Mouse (Mus musculus): ENCODE results near the gene Slc7a11. TPM values are rescaled to one million over a fixed set of nuclear protein-coding genes. Genes with fewer than 3 reads are reported as not detected.

Gene Slc7a11
- polyA plus RNA-seq, 1 experiment from 2014 or later, result 2.8 TPM

DNA sequence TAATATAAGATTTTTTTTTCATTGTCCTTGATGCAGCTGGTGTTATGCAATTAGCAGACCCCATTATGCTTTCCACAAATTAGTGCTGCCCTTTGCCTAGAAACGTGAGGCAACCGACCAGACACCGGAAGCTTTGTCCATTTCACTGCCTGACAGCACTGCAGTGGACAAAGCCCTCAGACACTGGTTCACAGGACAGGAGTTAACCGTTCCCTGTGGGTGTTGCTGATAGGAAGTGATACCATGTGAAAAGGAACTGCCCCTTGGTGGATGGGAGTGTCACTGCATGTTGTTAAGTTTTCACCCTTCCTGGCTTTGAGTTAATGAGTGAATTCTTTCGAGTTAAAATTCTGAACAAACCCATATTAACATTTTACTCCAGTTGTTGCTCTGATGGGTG, 60.7 kb downstream of the Slc7a11 start:
- no peak for ATAC-seq

DNA sequence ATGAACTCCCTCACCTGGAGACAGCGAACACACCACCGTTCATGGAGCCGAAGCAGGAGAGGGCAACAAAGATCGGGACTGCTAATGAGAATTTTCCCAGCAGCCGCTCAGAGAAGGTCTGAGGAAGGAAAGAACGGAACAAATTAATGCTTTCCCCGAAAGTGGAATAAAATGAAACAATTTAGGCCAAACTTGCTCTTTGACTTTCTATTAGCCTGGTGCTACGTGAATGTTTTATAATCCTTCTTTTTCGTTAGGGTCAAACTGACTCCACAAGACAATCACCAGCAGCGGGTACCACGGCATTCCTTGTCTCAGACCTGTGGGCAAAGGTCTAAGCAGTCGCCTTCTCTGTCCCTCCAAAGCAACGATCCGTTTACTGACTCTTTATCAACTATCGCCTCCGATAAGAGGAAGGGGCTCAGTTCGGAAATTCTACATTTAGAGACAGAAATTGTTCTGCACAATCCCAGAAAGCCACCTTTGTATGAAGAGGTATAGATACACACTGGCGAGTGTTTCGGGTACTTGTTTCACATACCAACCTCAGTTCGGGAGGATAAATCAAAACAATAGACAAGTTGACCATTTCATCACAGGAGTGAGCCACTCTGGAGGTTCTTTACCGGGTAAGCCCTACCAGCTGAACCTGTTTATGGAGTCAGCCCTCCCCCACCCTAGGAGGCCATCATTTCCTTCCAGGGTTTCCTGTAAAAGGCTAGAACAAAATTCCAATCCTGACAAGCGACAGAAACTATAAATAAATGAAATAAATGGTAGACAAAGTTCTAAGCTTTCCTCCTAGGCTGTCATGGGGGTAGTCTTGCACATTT, 61.3 kb downstream of the Slc7a11 start:
- WGBS, result 23% methylated on average over 22 of the region's 22 CpGs
- H3K9ac ChIP-seq (replicated peaks; ENCODE audit: low read depth, low read length), result no peak overlapping the region
- H3K4me3 ChIP-seq (replicated peaks; ENCODE audit: low read length), result peak overlapping the region; percentile 37
- H3K27me3 ChIP-seq (replicated peaks; ENCODE audit: control insufficient read depth, insufficient read depth, low read length), result no peaks in the 10 kb centered on the region
- H3K9me3 ChIP-seq (ENCODE audit: control insufficient read depth, low read length), result no peaks in the 10 kb centered on the region
- H3K27ac ChIP-seq (ENCODE audit: low read length), result no peak overlapping the region
- H3K4me1 ChIP-seq (replicated peaks; ENCODE audit: control insufficient read depth, insufficient read depth, low read length), result no peaks in the 10 kb centered on the region; the same call in 1 of the 2 replicates
- peak overlapping the region; percentile 49 for H3K4me2 ChIP-seq (ENCODE audit: low read length)
- H3K36me3 ChIP-seq (ENCODE audit: control insufficient read depth, insufficient read depth), result no peaks in the 10 kb centered on the region
- peak; percentile 70 for ATAC-seq

More for the DNA sequence above, 60.7 kb downstream of the Slc7a11 start:
- no peaks in the 10 kb centered on the region; the same call in 1 of the 2 replicates for H3K4me1 ChIP-seq (replicated peaks; ENCODE audit: control insufficient read depth, insufficient read depth, low read length)
- no peaks in the 10 kb centered on the region for H3K27me3 ChIP-seq (replicated peaks; ENCODE audit: control insufficient read depth, insufficient read depth, low read length)
- H3K4me2 ChIP-seq (ENCODE audit: low read length), result no peak overlapping the region
- no peak overlapping the region for H3K9ac ChIP-seq (replicated peaks; ENCODE audit: low read depth, low read length)
- 12% methylated on average over 5 of the region's 5 CpGs for WGBS
- H3K36me3 ChIP-seq (ENCODE audit: control insufficient read depth, insufficient read depth), result no peaks in the 10 kb centered on the region
- H3K4me3 ChIP-seq (replicated peaks; ENCODE audit: low read length), result no peak overlapping the region
- no peak overlapping the region for H3K27ac ChIP-seq (ENCODE audit: low read length)
- no peaks in the 10 kb centered on the region for H3K9me3 ChIP-seq (ENCODE audit: control insufficient read depth, low read length)

DNA sequence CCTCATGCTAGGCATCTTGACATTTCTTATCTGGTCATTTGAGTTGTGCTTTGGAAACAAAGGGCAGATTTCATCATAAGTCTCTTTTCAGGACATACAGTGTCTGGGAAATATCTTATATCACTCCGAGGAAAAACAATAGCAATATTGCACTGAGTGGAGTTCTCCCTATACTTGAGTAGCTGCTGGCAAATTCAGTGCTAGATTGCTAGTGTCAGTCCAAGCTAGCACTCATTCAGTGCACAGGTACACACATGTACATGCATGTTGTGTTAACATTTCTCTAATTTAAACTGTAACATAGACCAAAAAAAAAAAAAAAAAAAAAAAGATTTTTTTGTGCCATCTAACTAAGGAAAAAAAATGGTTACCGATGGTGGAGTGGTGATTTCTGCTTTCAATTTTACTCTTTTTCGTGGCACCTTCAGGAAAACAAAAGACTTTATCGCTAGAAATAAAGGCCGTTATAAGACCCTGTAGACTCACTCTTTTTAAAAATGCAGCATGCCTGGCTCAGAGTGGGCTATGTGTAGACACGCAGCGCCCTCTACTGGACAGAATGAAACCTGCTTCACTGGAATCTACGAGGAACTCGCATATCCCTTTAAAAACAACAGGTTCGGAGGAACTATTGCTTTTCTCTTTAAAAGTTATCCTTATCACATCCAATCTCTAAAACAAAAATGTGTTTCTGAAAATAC, 62.1 kb downstream of the Slc7a11 start:
- Histone ChIP-seq H3K27ac (ENCODE audit: low read length) (no peak overlapping the region), H3K9me3 (ENCODE audit: control insufficient read depth, low read length) (no peaks in the 10 kb centered on the region), H3K4me2 (ENCODE audit: low read length) (peak overlapping the region; percentile 49), H3K36me3 (ENCODE audit: control insufficient read depth, insufficient read depth) (no peaks in the 10 kb centered on the region), H3K4me3 (replicated peaks; ENCODE audit: low read length) (peak overlapping the region; percentile 37), H3K27me3 (replicated peaks; ENCODE audit: control insufficient read depth, insufficient read depth, low read length) (no peaks in the 10 kb centered on the region), H3K9ac (replicated peaks; ENCODE audit: low read depth, low read length) (no peak overlapping the region), H3K4me1 (replicated peaks; ENCODE audit: control insufficient read depth, insufficient read depth, low read length) (no peaks in the 10 kb centered on the region; the same call in 1 of the 2 replicates)
- 16% methylated on average over 10 of the region's 10 CpGs for WGBS
- ATAC-seq, result peak; percentile 92

DNA sequence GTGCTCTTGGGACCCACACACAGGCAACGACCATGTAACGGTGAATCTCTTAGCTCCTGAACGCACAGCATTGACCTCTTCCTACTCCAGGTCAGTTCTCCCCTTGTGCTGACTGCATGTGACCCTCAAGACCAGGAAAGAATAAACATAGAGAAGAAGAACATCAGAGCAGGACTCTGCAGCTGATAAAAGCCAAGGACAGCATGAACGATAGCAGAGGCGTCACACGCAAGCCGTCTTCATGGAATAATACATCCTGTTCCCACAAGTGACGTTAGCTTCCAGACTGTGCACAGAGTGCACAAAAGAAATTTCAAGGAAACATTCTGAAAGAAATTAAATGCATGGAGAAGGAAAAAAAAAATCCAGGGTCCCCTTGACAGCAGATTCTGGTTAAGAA, 63.5 kb downstream of the Slc7a11 start:
- Histone ChIP-seq H3K9me3 (ENCODE audit: control insufficient read depth, low read length) (no peaks in the 10 kb centered on the region), H3K4me2 (ENCODE audit: low read length) (no peak overlapping the region), H3K4me1 (replicated peaks; ENCODE audit: control insufficient read depth, insufficient read depth, low read length) (no peaks in the 10 kb centered on the region; the same call in 1 of the 2 replicates), H3K27me3 (replicated peaks; ENCODE audit: control insufficient read depth, insufficient read depth, low read length) (no peaks in the 10 kb centered on the region), H3K9ac (replicated peaks; ENCODE audit: low read depth, low read length) (no peak overlapping the region), H3K4me3 (replicated peaks; ENCODE audit: low read length) (no peak overlapping the region), H3K36me3 (ENCODE audit: control insufficient read depth, insufficient read depth) (no peaks in the 10 kb centered on the region), H3K27ac (ENCODE audit: low read length) (no peak overlapping the region)
- no peak for ATAC-seq
- 90% methylated on average over 8 of the region's 8 CpGs for WGBS

DNA sequence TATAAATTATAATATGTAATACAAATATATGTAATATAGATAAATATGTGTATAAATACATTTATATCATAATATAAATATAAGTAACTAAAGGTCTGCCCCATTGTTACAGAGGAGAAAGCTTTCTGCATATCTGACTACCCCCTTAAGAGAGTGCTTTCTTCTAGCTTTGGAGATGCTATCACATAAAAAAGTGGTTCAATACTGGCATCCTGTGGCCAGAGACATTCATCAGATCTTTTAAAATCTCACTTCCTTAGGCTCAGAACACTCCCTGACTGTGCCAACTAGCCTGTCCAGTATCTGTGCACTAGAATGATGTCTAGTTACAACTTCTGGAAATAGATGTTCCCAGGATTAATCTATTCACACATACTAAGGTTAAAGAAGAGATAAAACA, 67.9 kb downstream of the Slc7a11 start:
- ATAC-seq, result peak; percentile 49; the same call in 1 of the 2 replicates
- Histone ChIP-seq H3K4me2 (ENCODE audit: low read length) (no peak overlapping the region), H3K4me3 (replicated peaks; ENCODE audit: low read length) (no peak overlapping the region), H3K9me3 (ENCODE audit: control insufficient read depth, low read length) (no peaks in the 10 kb centered on the region), H3K9ac (replicated peaks; ENCODE audit: low read depth, low read length) (no peak overlapping the region), H3K4me1 (replicated peaks; ENCODE audit: control insufficient read depth, insufficient read depth, low read length) (no peaks in the 10 kb centered on the region), H3K27ac (ENCODE audit: low read length) (no peak overlapping the region), H3K36me3 (ENCODE audit: control insufficient read depth, insufficient read depth) (no peaks in the 10 kb centered on the region), H3K27me3 (replicated peaks; ENCODE audit: control insufficient read depth, insufficient read depth, low read length) (no peaks in the 10 kb centered on the region)

DNA sequence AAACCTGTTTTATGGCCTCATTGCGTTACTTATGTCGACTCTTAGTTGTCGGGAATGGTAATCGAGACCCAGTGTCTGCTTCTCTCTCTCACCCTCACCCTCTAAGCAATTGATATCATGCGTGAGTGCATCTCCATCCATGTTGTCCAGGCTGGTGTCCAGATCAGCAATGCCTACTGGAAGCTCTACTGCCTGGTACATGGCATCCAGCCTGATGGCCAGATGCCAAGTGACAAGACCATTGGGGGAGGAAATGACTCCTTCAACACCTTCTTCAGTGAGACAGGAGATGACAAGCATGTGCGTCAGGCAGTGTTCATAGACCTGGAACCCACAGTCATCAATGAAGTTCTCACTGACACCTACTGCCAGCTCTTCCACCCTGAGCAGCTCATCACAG, 73.6 kb downstream of the Slc7a11 start:
- no peak for ATAC-seq
- H3K9ac ChIP-seq (replicated peaks; ENCODE audit: low read depth, low read length), result no peak overlapping the region

DNA sequence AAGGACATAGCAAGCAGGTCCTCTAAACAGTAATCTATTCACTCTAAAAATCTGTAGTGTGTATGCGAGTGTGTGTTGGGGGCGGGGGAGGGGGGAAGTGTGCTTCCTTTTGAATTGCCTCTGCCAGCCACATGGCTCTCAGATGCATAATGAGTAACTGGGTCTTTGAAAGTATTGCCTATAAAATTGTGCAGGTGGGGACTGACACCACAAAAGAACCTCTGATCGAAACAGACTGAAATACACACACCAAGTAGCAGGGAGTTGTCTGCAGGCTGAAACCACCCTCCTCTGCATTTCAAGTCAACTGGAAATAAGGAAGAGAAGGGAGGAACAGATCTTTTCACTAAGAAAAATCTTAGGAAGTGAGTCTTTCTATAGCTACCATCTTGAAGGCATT, 76.2 kb downstream of the Slc7a11 start:
- H3K27me3 ChIP-seq (replicated peaks; ENCODE audit: control insufficient read depth, insufficient read depth, low read length), result no peaks in the 10 kb centered on the region
- no peak overlapping the region for H3K27ac ChIP-seq (ENCODE audit: low read length)
- H3K4me1 ChIP-seq (replicated peaks; ENCODE audit: control insufficient read depth, insufficient read depth, low read length), result no peaks in the 10 kb centered on the region
- no peak overlapping the region for H3K4me3 ChIP-seq (replicated peaks; ENCODE audit: low read length)
- H3K9me3 ChIP-seq (ENCODE audit: control insufficient read depth, low read length), result no peaks in the 10 kb centered on the region
- no peak for ATAC-seq
- no peak overlapping the region for H3K9ac ChIP-seq (replicated peaks; ENCODE audit: low read depth, low read length)
- no peaks in the 10 kb centered on the region for H3K36me3 ChIP-seq (ENCODE audit: control insufficient read depth, insufficient read depth)
- 26% methylated on average over 3 of the region's 3 CpGs for WGBS
- H3K4me2 ChIP-seq (ENCODE audit: low read length), result no peak overlapping the region

More for the DNA sequence above, 73.6 kb downstream of the Slc7a11 start:
- no peaks in the 10 kb centered on the region for H3K4me1 ChIP-seq (replicated peaks; ENCODE audit: control insufficient read depth, insufficient read depth, low read length)
- H3K36me3 ChIP-seq (ENCODE audit: control insufficient read depth, insufficient read depth), result no peaks in the 10 kb centered on the region
- no peak overlapping the region for H3K27ac ChIP-seq (ENCODE audit: low read length)
- H3K4me2 ChIP-seq (ENCODE audit: low read length), result no peak overlapping the region
- H3K9me3 ChIP-seq (ENCODE audit: control insufficient read depth, low read length), result no peaks in the 10 kb centered on the region
- H3K27me3 ChIP-seq (replicated peaks; ENCODE audit: control insufficient read depth, insufficient read depth, low read length), result no peaks in the 10 kb centered on the region
- WGBS, result 92% methylated on average over 6 of the region's 6 CpGs
- H3K4me3 ChIP-seq (replicated peaks; ENCODE audit: low read length), result no peak overlapping the region

DNA sequence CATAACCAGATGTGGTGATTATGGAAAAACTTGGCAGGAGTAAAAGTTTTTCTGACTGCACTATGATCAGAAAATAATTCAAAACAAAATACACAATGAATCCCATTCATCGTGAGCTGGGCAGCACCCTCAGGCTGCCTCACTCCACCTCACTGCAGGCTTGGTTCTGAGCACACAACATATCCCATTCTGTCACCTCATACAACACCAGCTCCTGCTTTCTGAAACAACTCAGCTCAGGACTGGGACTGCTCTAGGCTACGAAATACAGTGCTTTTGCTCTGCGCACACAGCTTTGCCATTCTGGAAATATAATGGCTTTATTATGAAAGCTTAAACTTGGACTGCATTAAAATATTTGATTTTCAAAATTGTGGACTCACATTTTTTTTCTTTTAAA, 79.8 kb downstream of the Slc7a11 start:
- no peak for ATAC-seq
- Histone ChIP-seq H3K27ac (ENCODE audit: low read length) (no peak overlapping the region), H3K9ac (replicated peaks; ENCODE audit: low read depth, low read length) (no peak overlapping the region), H3K4me3 (replicated peaks; ENCODE audit: low read length) (no peak overlapping the region), H3K9me3 (ENCODE audit: control insufficient read depth, low read length) (no peaks in the 10 kb centered on the region), H3K36me3 (ENCODE audit: control insufficient read depth, insufficient read depth) (no peaks in the 10 kb centered on the region), H3K4me2 (ENCODE audit: low read length) (no peak overlapping the region), H3K27me3 (replicated peaks; ENCODE audit: control insufficient read depth, insufficient read depth, low read length) (no peaks in the 10 kb centered on the region), H3K4me1 (replicated peaks; ENCODE audit: control insufficient read depth, insufficient read depth, low read length) (no peaks in the 10 kb centered on the region)
- WGBS, result 80% methylated on average over 3 of the region's 3 CpGs

DNA sequence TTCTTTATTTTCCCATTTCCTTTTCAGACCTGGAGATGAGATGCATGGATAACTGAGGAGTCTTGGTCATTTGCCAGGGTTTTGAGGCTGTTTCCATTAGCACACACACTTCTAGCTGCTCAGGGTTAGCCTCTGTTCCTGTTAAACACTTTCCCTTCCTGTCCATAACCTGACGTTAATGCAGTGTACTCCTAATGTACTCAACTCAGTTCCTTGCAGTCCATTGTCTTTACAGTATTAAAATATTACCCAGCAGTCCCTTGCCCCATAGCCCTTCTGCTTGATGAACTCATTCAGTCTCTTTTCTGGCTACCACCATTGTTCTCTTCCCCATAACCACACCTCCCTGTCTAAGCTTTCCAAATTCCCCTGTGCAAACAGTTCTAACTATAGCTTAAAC, 96.3 kb downstream of the Slc7a11 start:
- WGBS, result 32% methylated on average over 1 of the region's 1 CpGs
- H3K4me3 ChIP-seq (replicated peaks; ENCODE audit: low read length), result no peak overlapping the region
- no peak overlapping the region for H3K4me2 ChIP-seq (ENCODE audit: low read length)
- no peaks in the 10 kb centered on the region for H3K27me3 ChIP-seq (replicated peaks; ENCODE audit: control insufficient read depth, insufficient read depth, low read length)
- H3K9ac ChIP-seq (replicated peaks; ENCODE audit: low read depth, low read length), result no peak overlapping the region
- H3K9me3 ChIP-seq (ENCODE audit: control insufficient read depth, low read length), result no peaks in the 10 kb centered on the region
- no peaks in the 10 kb centered on the region for H3K36me3 ChIP-seq (ENCODE audit: control insufficient read depth, insufficient read depth)
- H3K27ac ChIP-seq (ENCODE audit: low read length), result no peak overlapping the region
- H3K4me1 ChIP-seq (replicated peaks; ENCODE audit: control insufficient read depth, insufficient read depth, low read length), result 0 out of 2 replicates have a peak, but pooled peaks cover 2% of the 10 kb centered on the region
- ATAC-seq, result no peak

All from forebrain, embryonic 16.5 days (tissue).